Mouse (Mus musculus): ENCODE measurements at regions not wholly inside any gene's neighbourhood (a gene's known extent, or its start where the extent isn't known, plus 50 kb on each side); places are given as distances from the start of the nearest gene placed in this dataset.

GRCm38 (mm10) chr1:163650577-163651180 lies 74.4 kb downstream of the Mettl11b start:
- no peaks in the 10 kb centered on the region for H3K4me1 ChIP-seq (ENCODE audit: control insufficient read depth, insufficient read depth, low read length)
- H3K9ac ChIP-seq (ENCODE audit: low read depth, low read length), result no peak overlapping the region
- ATAC-seq, result no peak
- no peaks in the 10 kb centered on the region for H3K36me3 ChIP-seq (ENCODE audit: control insufficient read depth, insufficient read depth, low read length)
- 72% methylated on average over 5 of the region's 5 CpGs for WGBS
- no peaks in the 10 kb centered on the region for H3K9me3 ChIP-seq (ENCODE audit: control insufficient read depth, low read length)
- no peak overlapping the region for H3K4me2 ChIP-seq (ENCODE audit: low read depth, low read length)
- no peak overlapping the region for H3K4me3 ChIP-seq (ENCODE audit: low read length)
- no peaks in the 10 kb centered on the region for H3K27me3 ChIP-seq (replicated peaks; ENCODE audit: control insufficient read depth, insufficient read depth, low read length)
- no peak overlapping the region for H3K27ac ChIP-seq (ENCODE audit: low read length)

GRCm38 (mm10) chr1:163642091-163642490 lies 82.9 kb downstream of the Mettl11b start:
- no peaks in the 10 kb centered on the region for H3K27me3 ChIP-seq (replicated peaks; ENCODE audit: control insufficient read depth, insufficient read depth, low read length)
- no peaks in the 10 kb centered on the region for H3K4me1 ChIP-seq (ENCODE audit: control insufficient read depth, insufficient read depth, low read length)
- H3K4me2 ChIP-seq (ENCODE audit: low read depth, low read length), result no peak overlapping the region
- no peak overlapping the region for H3K4me3 ChIP-seq (ENCODE audit: low read length)
- no peak overlapping the region for H3K9ac ChIP-seq (ENCODE audit: low read depth, low read length)
- H3K36me3 ChIP-seq (ENCODE audit: control insufficient read depth, insufficient read depth, low read length), result no peaks in the 10 kb centered on the region
- WGBS, result 79% methylated on average over 1 of the region's 1 CpGs
- H3K9me3 ChIP-seq (ENCODE audit: control insufficient read depth, low read length), result no peaks in the 10 kb centered on the region
- no peak overlapping the region for H3K27ac ChIP-seq (ENCODE audit: low read length)
- ATAC-seq, result no peak

DNA sequence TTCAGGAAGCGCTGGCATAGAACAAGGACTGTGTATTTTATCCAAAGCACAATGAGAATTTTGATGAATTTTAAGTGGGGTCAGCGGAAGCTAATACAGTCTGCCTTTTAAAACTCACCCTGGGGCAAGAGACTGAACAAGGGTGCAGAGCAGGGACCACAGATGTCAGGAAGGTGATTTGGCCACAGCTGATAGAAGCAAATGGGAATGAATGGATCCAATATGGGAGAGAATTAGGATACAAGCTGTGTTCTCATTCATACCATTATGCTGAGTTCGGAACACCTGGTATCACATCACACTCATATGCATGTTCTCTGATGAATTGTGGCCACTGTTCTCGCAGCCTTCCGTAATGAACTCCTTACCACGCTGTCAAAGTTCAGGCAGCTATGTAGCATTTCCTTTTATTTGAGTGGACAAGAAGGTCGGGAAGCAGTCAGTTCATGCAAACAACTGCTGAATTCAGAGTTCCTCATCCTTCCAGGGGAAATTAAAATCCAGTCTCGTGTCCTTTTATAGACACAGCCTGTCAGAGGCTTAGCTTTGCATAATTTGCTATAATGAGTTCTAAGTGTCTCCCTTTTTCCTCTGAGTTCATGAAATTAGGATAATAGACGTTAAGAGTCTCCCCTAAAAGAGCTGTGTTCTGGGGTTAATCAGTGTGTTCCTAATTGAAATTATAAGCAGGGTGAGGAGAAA lies 84.4 kb downstream of the Mettl11b start:
- no peaks in the 10 kb centered on the region for H3K4me1 ChIP-seq (ENCODE audit: control insufficient read depth, insufficient read depth, low read length)
- no peaks in the 10 kb centered on the region for H3K36me3 ChIP-seq (ENCODE audit: control insufficient read depth, insufficient read depth, low read length)
- no peak overlapping the region for H3K9ac ChIP-seq (ENCODE audit: low read depth, low read length)
- no peaks in the 10 kb centered on the region for H3K27me3 ChIP-seq (replicated peaks; ENCODE audit: control insufficient read depth, insufficient read depth, low read length)
- WGBS, result 67% methylated on average over 9 of the region's 9 CpGs
- H3K27ac ChIP-seq (ENCODE audit: low read length), result no peak overlapping the region
- H3K4me3 ChIP-seq (ENCODE audit: low read length), result no peak overlapping the region
- ATAC-seq, result no peak
- no peaks in the 10 kb centered on the region for H3K9me3 ChIP-seq (ENCODE audit: control insufficient read depth, low read length)
- H3K4me2 ChIP-seq (ENCODE audit: low read depth, low read length), result no peak overlapping the region

DNA sequence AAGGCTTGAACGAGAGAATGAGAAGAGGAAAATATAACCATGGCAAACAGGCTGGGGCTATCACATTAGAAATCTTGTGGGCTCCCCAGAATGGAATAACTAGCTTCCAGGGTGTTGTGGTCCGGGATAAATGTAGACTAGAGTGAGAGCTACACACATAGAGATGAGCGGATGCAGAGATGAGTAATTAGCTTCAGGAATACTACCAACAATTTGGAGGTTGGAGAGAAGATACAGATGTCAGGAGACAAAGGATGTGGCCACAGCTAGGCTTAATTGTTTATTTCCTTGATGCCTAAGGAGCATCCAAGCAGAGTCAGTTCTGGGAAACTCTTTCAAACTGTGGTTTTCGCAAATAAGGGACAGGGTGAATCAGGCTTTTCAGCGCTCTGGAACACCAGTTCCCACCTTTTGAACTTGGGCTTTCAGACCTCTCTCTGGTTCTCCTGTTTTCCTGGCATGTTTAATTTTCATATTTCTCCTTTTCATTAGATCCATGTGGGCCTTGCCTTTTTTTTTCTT lies 94.7 kb downstream of the Mettl11b start:
- Histone ChIP-seq H3K27me3 (replicated peaks; ENCODE audit: control insufficient read depth, insufficient read depth, low read length) (no peaks in the 10 kb centered on the region), H3K9ac (ENCODE audit: low read depth, low read length) (no peak overlapping the region), H3K9me3 (ENCODE audit: control insufficient read depth, low read length) (no peaks in the 10 kb centered on the region), H3K4me3 (ENCODE audit: low read length) (no peak overlapping the region), H3K4me2 (ENCODE audit: low read depth, low read length) (no peak overlapping the region), H3K4me1 (ENCODE audit: control insufficient read depth, insufficient read depth, low read length) (no peaks in the 10 kb centered on the region), H3K36me3 (ENCODE audit: control insufficient read depth, insufficient read depth, low read length) (no peaks in the 10 kb centered on the region), H3K27ac (ENCODE audit: low read length) (no peak overlapping the region)
- no peak for ATAC-seq
- WGBS, result 76% methylated on average over 5 of the region's 5 CpGs

GRCm38 (mm10) chr1:163624887-163625286 lies 100.1 kb downstream of the Mettl11b start:
- H3K9me3 ChIP-seq (ENCODE audit: control insufficient read depth, low read length), result no peaks in the 10 kb centered on the region
- no peak overlapping the region for H3K4me2 ChIP-seq (ENCODE audit: low read depth, low read length)
- H3K27me3 ChIP-seq (replicated peaks; ENCODE audit: control insufficient read depth, insufficient read depth, low read length), result no peaks in the 10 kb centered on the region
- H3K9ac ChIP-seq (ENCODE audit: low read depth, low read length), result no peak overlapping the region
- H3K36me3 ChIP-seq (ENCODE audit: control insufficient read depth, insufficient read depth, low read length), result no peaks in the 10 kb centered on the region
- H3K4me3 ChIP-seq (ENCODE audit: low read length), result no peak overlapping the region
- no peak overlapping the region for H3K27ac ChIP-seq (ENCODE audit: low read length)
- H3K4me1 ChIP-seq (ENCODE audit: control insufficient read depth, insufficient read depth, low read length), result no peaks in the 10 kb centered on the region
- WGBS, result 89% methylated on average over 4 of the region's 4 CpGs
- no peak for ATAC-seq

DNA sequence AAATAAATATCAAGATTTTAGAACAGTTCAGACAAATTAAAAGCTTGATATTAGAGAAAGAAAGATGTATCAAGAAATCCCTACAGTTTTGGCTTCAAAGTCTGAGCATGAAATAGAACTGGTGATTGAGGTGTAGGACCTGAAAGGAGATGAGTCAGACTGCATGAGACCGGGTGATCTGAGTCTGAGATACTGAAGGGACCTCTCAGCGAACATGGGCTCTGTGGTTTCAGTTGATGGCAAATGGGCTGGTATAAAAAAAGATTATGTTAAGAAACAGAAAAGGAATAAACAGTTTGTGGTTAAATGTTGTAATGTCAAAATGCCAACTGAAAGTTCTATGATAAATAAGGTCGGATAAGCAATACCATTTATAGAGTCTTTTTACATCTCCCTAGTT lies 103.7 kb downstream of the Mettl11b start:
- 88% methylated on average over 3 of the region's 3 CpGs for WGBS
- no peak overlapping the region for H3K27ac ChIP-seq (ENCODE audit: low read length)
- H3K9ac ChIP-seq (ENCODE audit: low read depth, low read length), result no peak overlapping the region
- H3K4me3 ChIP-seq (ENCODE audit: low read length), result no peak overlapping the region
- H3K27me3 ChIP-seq (replicated peaks; ENCODE audit: control insufficient read depth, insufficient read depth, low read length), result no peaks in the 10 kb centered on the region
- no peaks in the 10 kb centered on the region for H3K9me3 ChIP-seq (ENCODE audit: control insufficient read depth, low read length)
- no peak for ATAC-seq
- H3K36me3 ChIP-seq (ENCODE audit: control insufficient read depth, insufficient read depth, low read length), result no peaks in the 10 kb centered on the region
- H3K4me1 ChIP-seq (ENCODE audit: control insufficient read depth, insufficient read depth, low read length), result no peaks in the 10 kb centered on the region
- no peak overlapping the region for H3K4me2 ChIP-seq (ENCODE audit: low read depth, low read length)

DNA sequence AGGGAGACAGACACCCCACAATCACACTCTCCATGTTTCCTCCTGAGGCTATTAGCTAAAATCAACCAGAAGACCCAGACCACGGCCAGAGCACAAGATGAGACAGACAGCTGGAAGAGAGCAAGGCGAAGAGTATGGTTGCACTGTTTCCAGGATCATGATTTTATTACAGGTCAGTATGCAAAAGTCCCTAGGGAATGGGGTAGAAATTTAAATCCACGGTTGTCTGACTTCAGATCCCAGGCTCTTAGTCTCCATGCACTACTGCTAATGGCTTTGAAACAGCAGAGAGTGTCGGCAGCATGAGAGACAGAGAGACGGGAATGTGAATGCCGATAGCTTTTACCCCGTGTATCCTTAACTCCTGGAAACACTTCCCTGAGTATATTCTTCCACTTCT lies 105.2 kb downstream of the Mettl11b start:
- Histone ChIP-seq H3K4me1 (ENCODE audit: control insufficient read depth, insufficient read depth, low read length) (no peaks in the 10 kb centered on the region), H3K9me3 (ENCODE audit: control insufficient read depth, low read length) (no peaks in the 10 kb centered on the region), H3K36me3 (ENCODE audit: control insufficient read depth, insufficient read depth, low read length) (no peaks in the 10 kb centered on the region), H3K9ac (ENCODE audit: low read depth, low read length) (no peak overlapping the region), H3K4me2 (ENCODE audit: low read depth, low read length) (no peak overlapping the region), H3K4me3 (ENCODE audit: low read length) (no peak overlapping the region), H3K27me3 (replicated peaks; ENCODE audit: control insufficient read depth, insufficient read depth, low read length) (no peaks in the 10 kb centered on the region), H3K27ac (ENCODE audit: low read length) (no peak overlapping the region)
- 70% methylated on average over 7 of the region's 7 CpGs for WGBS
- no peak for ATAC-seq

- no peaks in the 10 kb centered on the region for H3K9me3 ChIP-seq (ENCODE audit: control insufficient read depth, low read length)
- no peak overlapping the region for H3K9ac ChIP-seq (ENCODE audit: low read depth, low read length)
- no peak overlapping the region for H3K4me2 ChIP-seq (ENCODE audit: low read depth, low read length)
- H3K36me3 ChIP-seq (ENCODE audit: control insufficient read depth, insufficient read depth, low read length), result no peaks in the 10 kb centered on the region
- no peak overlapping the region for H3K4me3 ChIP-seq (ENCODE audit: low read length)
- 56% methylated on average over 3 of the region's 3 CpGs for WGBS
- H3K4me1 ChIP-seq (ENCODE audit: control insufficient read depth, insufficient read depth, low read length), result no peaks in the 10 kb centered on the region
- H3K27me3 ChIP-seq (replicated peaks; ENCODE audit: control insufficient read depth, insufficient read depth, low read length), result no peaks in the 10 kb centered on the region
- ATAC-seq, result no peak
- H3K27ac ChIP-seq (ENCODE audit: low read length), result no peak overlapping the region
Measured at GRCm38 (mm10) chr1:163618132-163618531, 106.9 kb downstream of the Mettl11b start.

- H3K4me1 ChIP-seq (ENCODE audit: control insufficient read depth, insufficient read depth, low read length), result no peaks in the 10 kb centered on the region
- no peak overlapping the region for H3K27ac ChIP-seq (ENCODE audit: low read length)
- H3K9me3 ChIP-seq (ENCODE audit: control insufficient read depth, low read length), result no peaks in the 10 kb centered on the region
- no peaks in the 10 kb centered on the region for H3K27me3 ChIP-seq (replicated peaks; ENCODE audit: control insufficient read depth, insufficient read depth, low read length)
- no peak overlapping the region for H3K9ac ChIP-seq (ENCODE audit: low read depth, low read length)
- H3K4me3 ChIP-seq (ENCODE audit: low read length), result no peak overlapping the region
- no peaks in the 10 kb centered on the region for H3K36me3 ChIP-seq (ENCODE audit: control insufficient read depth, insufficient read depth, low read length)
- H3K4me2 ChIP-seq (ENCODE audit: low read depth, low read length), result no peak overlapping the region
- no peak for ATAC-seq
- WGBS, result 46% methylated on average over 3 of the region's 3 CpGs
Measured at GRCm38 (mm10) chr1:163616596-163616995, 108.4 kb downstream of the Mettl11b start.
